Mouse (Mus musculus): ENCODE results near the gene Gatad2a.

Gatad2a gene

DNA sequence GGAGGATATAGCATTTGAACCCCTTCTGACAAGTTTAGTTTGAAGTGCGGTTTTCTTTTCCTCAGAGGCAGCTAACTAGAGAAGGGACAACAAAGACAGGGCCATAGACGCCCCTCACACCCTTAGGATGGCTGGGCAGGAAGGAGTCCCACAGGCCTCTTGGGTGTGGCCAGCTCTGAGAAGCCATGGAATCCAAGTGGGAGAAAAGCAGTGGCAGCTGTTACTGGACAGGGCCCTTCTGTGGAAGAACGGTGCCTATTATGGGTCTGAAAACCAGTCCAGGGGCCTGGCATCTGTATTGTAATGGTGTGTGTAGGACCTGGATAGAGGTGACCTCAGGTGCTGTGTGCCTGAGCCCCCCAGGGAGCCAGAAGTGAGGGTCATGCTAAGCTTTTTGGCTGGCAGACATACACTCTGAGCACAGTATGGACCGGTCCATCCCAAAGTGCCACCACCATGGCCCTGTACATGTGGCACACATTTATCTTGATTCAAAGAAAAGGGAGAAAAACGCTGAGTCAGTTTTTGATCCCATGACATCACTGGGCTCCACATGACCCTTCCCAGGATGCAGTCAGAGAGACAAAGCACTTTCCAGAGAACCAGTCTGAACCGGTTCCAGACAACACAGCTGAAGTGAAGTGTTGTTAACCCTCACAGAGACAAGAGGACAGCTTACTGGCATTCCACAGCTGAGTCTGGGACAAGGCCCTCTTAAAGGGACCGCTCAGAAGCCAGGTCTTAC, 60.0 kb downstream of the Gatad2a start:
- no peak for DNase-seq (ENCODE audit: low spot score)

GRCm38 (mm10) chr8:69935431-69935830, 60.8 kb downstream of the Gatad2a start:
- DNase-seq (ENCODE audit: low spot score) = no peak

GRCm38 (mm10) chr8:69934582-69934981, 61.6 kb downstream of the Gatad2a start:
- DNase-seq (ENCODE audit: low spot score) = no peak

DNA sequence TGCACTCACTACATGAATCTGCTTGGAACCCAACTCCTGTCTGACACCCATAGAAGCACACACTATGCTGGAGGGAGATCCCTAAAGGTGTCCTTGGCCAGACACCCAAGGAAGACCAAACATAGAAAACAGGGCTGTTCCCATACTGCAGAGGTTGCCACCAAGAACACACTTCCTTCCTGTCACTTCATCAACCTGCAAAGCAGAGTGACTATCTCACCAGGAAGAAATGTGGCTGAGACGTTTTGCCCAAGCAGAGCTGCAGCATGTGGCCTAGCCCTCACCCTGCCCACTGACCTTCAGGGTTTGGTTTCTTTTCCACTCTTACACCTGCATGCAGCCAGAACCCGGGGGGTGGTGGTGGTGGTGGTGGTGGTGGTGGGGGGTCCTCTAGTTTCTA, 62.4 kb downstream of the Gatad2a start:
- no peak for DNase-seq (ENCODE audit: low spot score)

- no peak for DNase-seq (ENCODE audit: low spot score)
These were observed 69.3 kb downstream of the Gatad2a start for GRCm38 (mm10) chr8:69926901-69927300.

GRCm38 (mm10) chr8:69923986-69924385, 72.2 kb downstream of the Gatad2a start:
- DNase-seq (ENCODE audit: low spot score) = no peak

DNA sequence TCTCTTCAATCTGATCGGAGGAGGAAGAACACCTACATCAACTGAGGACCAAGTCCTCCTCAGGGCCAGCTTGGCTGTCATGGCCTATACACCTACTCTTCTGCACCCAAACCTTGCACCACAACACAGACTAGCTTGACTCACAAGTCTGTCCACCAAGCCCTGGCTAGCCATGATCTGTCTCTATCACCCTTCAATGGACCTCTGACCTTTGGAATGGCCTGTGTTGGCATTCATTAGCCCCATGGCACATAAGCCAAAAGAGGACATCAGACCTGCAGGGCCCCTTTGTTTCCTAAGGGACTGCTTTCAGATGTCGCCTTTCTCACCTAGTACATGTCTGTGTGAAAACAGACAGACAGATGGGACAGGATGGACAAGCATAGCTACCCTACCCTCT, 75.0 kb downstream of the Gatad2a start:
- DNase-seq (ENCODE audit: low spot score) = no peak

GRCm38 (mm10) chr8:69919876-69920662, 76.1 kb downstream of the Gatad2a start:
- no peak for DNase-seq (ENCODE audit: low spot score)

DNA sequence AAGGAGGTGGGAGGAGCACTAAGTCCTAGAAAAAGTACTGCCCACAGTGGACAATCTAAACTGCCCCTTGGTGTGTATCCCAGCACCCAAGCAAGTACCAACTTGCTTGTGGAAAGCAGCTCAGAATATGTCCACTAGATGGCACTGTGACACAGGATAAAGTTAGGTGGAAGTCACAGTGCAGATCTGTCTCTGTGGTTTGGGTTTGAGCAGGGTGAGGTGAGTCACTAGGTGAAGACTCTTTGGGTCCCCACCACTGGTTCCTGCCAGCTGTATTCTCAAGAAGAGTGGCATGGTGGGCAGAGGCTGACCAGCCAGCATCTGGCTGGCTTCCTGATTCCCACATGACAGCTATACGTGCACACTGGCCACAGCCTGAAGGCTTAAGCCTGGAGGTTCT, 77.2 kb downstream of the Gatad2a start:
- DNase-seq (ENCODE audit: low spot score) = peak; percentile 73

DNA sequence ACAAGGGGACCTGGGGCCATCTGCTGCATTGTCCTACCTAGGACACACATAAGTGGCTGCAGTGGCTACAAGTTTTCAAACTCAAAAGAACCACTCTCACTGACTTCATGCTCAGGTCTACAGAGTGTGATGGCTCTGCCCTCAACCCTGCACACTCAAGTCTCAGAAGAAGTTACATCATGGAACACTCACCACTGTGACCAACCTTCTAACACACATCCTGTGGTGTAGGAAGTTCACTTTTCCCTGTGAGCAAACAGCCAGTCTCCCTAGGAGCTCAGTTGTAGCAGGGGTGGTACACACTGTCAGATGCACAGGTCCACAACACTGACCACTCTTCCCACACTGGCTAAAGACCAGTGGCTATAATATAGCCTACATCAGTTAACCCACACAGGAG, 77.7 kb downstream of the Gatad2a start:
- no peak for DNase-seq (ENCODE audit: low spot score)

DNA sequence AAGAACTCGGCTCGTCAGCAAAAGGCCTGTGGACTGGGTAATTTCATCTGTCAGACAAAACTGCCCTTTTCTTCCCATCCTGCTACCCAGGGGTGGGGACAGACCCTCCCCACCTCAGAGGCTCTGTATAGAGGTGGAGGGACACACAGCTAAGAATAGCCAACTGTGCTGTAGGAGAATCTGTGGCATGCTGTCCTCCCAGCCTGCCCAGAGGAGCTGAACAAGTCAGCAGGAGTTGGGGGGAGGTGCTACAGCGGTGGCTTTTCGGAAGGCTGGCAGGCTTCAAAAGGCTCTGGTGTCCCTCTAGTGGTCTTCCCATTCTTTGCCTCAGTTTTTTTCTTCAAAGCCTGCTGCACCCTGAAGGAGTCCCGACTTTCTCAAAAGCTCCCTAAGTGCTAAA, 80.4 kb downstream of the Gatad2a start:
- no peak for DNase-seq (ENCODE audit: low spot score)

DNA sequence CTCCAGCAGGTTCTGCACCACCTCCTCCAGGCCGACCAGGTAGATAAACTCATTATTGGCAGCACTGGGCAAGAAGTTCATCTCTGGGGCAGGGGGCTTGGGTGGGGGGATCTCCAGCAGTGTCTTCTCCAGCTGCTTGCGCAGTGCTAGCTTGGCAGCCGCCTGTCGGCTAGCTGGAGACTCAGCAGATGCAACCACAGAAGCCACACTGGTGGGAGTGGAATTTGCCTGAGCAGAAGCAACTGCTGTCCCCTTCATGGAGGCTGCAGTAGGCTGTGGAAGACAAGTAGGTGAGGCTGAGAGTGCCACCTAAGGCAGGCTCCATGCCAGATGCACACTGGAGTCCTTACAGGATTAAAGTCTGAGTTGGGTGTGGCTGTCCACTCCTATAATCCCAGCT, 81.7 kb downstream of the Gatad2a start:
- DNase-seq (ENCODE audit: low spot score) = no peak

GRCm38 (mm10) chr8:69912478-69913074, 83.6 kb downstream of the Gatad2a start:
- no peak for DNase-seq (ENCODE audit: low spot score)

GRCm38 (mm10) chr8:69911917-69912316, 84.3 kb downstream of the Gatad2a start:
- no peak for DNase-seq (ENCODE audit: low spot score)

DNA sequence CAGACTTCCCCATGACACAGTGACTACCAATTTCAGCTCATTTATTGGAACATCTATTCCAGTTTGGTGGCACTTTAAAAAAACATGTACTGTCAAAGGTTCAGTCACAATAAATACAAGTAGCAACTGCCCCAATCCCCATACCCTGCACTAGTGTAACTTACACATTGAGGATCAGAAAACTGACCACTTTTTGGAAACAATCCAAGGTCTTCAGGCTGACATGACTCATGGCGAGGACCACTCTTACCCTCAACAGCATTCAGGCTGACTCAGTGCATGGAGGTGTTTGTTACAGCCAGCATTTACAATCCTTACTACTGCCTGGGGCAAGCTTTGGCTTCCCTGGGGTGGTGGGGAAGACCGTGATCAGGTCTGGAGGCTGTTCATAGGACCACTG, 89.1 kb downstream of the Gatad2a start:
- no peak for DNase-seq (ENCODE audit: low spot score)

DNA sequence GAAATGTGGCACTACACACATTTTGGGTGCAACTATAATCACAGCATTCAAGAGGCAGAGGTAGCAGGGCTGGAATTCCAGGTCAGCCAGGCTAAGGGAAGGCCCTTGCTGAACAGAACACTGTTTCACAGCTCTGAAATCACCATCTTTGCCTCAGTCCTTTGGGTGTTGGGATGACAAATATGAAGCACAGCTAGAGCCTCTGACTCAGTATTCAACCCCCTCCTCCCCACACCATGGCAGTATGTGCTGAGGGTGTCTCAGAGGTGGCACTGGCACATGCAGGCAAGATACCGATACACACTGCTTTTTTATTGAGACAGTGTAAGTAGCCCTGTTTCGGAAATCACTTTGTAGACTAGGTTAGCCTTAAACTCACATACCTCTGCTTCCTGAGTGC, 89.9 kb downstream of the Gatad2a start:
- no peak for DNase-seq (ENCODE audit: low spot score)

- no peak for DNase-seq (ENCODE audit: low spot score)
These were observed 92.1 kb downstream of the Gatad2a start for GRCm38 (mm10) chr8:69904096-69904495.

GRCm38 (mm10) chr8:69903063-69903542, 93.1 kb downstream of the Gatad2a start:
- DNase-seq (ENCODE audit: low spot score) = peak; percentile 97

DNA sequence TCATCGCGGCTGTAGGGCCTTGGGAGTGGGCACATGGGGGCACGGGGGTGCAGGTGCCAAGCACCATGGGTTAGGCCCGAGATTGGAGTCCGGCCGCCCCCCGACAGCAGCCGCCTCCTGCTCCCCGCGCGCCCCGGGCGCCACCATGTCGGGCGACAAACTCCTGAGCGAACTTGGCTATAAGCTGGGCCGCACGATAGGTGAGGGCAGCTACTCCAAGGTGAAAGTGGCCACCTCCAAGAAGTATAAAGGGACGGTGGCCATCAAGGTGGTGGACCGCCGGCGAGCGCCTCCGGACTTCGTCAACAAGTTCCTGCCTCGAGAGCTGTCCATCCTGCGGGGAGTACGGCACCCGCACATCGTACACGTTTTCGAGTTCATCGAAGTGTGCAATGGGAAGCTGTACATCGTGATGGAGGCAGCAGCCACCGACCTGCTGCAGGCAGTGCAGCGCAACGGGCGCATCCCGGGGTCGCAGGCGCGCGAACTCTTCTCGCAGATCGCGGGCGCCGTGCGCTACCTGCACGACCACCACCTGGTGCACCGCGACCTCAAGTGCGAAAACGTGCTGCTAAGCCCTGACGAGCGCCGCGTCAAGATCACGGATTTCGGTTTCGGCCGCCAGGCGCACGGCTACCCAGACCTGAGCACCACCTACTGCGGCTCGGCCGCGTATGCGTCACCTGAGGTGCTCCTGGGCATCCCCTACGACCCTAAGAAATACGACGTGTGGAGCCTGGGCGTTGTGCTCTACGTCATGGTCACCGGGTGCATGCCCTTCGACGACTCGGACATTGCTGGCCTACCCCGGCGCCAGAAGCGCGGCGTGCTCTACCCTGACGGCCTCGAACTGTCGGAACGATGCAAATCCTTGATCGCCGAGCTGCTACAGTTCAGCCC, 93.8 kb downstream of the Gatad2a start, which contains the start of the genes Tssk6, Ndufa13 and Yjefn3:
Tssk6 (plus strand) TSS at position 22 of the 900 bp plus-strand sequence.
Ndufa13 (minus strand) TSS at position 396 of the 900 bp plus-strand sequence.
Yjefn3 (minus strand) TSS at position 550 of the 900 bp plus-strand sequence.
- peak; percentile 39 for DNase-seq (ENCODE audit: low spot score)

- peak; percentile 98 for DNase-seq (ENCODE audit: low spot score)
These were observed 94.6 kb downstream of the Gatad2a start for GRCm38 (mm10) chr8:69901484-69902162.

GRCm38 (mm10) chr8:69900895-69901451, 95.2 kb downstream of the Gatad2a start:
- no peak for DNase-seq (ENCODE audit: low spot score)

All from ovary, postnatal 14 days (tissue).